Mouse (Mus musculus): ENCODE measurements around the gene Olfr1141.

Gene Olfr1141

DNA sequence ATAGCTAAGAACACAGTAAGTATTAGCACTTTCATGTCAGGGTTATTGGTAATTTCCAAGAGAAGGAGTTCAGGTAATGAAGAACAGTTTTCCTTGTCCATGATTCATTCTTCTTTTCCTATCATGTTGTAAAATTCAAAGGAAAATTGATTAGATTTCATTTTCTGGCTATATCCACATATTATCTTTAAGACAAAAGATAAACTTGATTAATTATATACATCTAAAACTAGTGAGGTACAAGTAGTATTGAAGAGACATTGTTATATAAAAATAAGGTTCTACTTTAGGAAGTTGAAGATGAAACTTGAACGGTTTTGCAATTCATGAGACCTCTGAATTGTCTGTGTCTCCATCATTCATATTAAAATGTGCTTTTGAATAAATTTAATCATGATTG, at the start of gene Olfr1141:
Gene Olfr1141, minus strand, starts transcription at position 101 of the 400 bp plus-strand sequence.
- ChIA-PET CTCF (no interaction called here), POLR2A (no interaction called here)

DNA sequence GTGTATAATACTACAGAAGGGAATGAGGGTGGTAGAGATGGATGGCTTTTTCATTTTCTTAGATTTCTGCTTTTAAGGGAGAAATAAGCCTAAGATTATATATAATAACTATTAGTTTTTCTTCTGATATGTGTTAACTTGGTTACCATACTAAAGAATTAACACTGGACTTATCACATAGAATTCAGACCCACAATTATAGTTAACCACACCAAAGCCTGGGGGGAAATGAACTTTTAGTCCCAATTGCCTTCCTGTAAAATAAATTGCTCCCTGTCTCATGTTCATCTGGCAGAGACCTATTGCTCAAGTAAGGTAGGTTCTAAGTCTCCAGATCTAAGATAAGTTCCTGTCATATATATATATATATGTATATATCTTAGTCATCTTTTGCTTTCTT, 46.5 kb upstream of the Olfr1141 start, which contains the start of gene Olfr1143:
Gene Olfr1143, plus strand, starts transcription at position 301 of the 400 bp plus-strand sequence.
- ChIA-PET POLR2A (no interaction called here), CTCF (no interaction called here)

DNA sequence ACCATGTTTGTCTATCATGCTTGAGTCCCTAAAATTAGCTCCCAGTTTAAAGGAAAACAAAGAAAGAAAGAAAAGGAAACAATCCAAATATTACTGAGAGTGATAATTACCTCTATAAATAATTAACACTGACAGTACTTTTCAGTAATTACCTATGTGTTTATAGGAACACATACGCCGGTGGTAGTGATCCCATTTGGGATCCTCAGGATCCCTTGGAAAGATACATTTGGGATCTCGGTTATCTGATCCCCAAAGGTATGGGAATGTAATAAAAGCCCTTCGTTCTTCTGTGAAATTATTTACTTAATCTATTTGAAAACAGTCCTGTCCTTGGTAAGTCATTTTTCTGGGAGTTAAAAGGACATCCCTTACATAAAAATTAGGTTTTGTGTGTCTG, 25.4 kb upstream of the Olfr1141 start, which contains the start of gene Olfr152:
Gene Olfr152, plus strand, starts transcription at position 301 of the 400 bp plus-strand sequence.
- CTCF ChIA-PET: no interaction called here
- POLR2A ChIA-PET: no interaction called here

GRCm38 (mm10) chr2:87776143-87776542, 22.4 kb upstream of the Olfr1141 start:
- CTCF ChIA-PET: no interaction called here
- POLR2A ChIA-PET: no interaction called here

- POLR2A ChIA-PET: no interaction called here
- CTCF ChIA-PET: no interaction called here
These were observed 10.3 kb downstream of the Olfr1141 start, which contains the start of gene Olfr1140 for GRCm38 (mm10) chr2:87743452-87743851. Olfr1140 (plus strand) TSS chr2:87743752.

DNA sequence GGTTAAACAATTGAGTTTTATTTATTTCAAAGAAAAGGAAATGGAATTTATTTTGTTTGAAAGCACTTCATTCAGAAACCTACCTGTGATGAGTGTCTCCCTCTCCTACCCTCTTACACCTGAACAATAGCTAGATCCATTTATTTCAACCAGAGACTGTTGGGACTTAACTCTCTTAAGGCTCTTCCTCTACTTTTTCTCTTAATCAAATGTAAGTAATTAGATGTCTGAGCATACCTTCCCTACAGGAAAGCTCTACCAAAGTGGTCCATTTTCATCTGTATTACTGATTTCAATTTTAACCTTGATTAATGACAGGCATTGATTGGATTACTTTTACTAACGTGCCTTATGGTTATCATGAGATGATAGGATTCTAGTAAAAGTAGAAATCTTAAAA, 13.9 kb downstream of the Olfr1141 start, which contains the start of gene Olfr1138:
Gene Olfr1138, minus strand, starts transcription at position 101 of the 400 bp plus-strand sequence.
- ChIA-PET POLR2A (no interaction called here), CTCF (no interaction called here)

DNA sequence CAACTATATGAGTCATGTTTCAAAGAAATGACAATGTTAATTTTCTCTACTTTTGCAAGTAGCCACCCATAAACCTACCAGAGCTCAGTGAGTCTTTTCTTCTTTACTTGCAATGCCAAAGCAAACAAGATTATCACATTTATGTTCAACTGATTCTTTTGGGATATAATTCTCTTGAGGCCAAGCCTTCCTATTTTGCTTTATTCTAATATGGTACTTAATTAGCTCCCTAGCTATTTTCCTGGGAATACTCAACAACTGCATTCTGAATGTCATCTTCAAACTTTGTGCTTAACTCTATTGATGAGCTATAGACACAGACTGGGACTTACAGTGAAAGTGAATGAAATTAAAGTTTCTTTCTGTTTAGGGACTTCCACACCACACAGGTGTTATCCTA, 40.7 kb downstream of the Olfr1141 start, which contains the start of gene Olfr1137:
Gene Olfr1137, minus strand, starts transcription at position 101 of the 400 bp plus-strand sequence.
- ChIA-PET POLR2A (no interaction called here), CTCF (no interaction called here)

All from embryonic stem cell, embryonic (primary cell).